Mouse (Mus musculus): Measurements from ENCODE around the gene Rhot2.

- TF ChIP-seq CTCF (IDR thresholded peaks at IDR 0.05; ENCODE audit: borderline replicate concordance, insufficient read depth, low read depth, low read length) (no peak), POLR2A (IDR thresholded peaks at IDR 0.05; ENCODE audit: borderline replicate concordance, insufficient read depth, low read length) (no peak)
Measured at GRCm38 (mm10) chr17:25827546-25828222, 17.0 kb downstream of the Rhot2 start.
